Mouse (Mus musculus): ENCODE results near the gene Ehd2. TPM values are rescaled to one million over a fixed set of nuclear protein-coding genes. Genes with fewer than 3 reads are reported as not detected.
"Not testable (repeated sequence)": the region's sequence is repeated elsewhere in the genome, so short reads cannot be mapped to it uniquely, and the experiment has no call there.

Ehd2 gene
- polyA plus RNA-seq, 1 experiment from 2014 or later, result 10.1 TPM

DNA sequence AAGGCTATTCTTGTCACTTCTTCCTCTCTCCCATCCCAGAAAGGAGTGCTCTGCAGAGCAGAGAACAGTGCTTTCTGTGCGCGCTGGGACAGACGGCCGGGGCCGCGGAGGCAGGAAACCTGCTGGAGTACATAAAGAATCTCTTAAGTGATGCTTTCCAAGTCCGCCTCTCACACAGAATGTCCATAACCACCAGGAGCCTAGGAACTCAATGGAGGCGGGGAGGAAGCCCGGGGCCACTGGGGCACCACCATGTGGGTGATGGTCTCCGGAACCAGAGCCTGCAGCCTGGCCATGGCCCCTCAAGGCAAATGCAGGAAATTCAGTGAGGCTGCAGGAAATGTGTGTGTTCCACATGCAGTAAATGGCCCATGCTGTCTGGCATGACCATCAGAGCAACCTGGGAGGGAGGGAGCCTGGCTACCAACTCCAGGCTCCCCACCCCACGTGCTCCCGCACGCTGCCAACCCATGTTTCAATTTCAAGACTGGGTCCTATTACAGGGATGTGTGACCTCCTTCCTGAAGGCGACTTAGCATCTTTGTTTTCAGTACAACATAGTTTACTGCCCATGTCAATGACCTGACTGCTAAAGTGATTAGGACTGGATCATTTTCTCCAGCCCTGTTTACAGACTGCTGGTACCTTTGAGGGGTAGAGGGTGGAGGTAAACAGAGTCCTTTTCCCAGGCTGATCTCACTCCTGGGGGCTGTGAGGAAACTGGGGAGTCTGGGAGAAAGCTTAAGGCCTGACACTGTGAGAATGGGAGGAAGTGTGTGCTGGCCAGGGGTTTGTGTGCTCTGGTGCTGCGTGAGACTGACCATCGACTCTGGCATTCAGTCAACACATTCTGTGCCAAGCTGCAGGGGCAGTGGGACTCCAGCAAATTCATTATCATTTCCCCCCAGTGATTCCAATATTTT lies 33.7 kb downstream of the Ehd2 start:
- no peak for DNase-seq (ENCODE audit: extremely low spot score, low spot score)

DNA sequence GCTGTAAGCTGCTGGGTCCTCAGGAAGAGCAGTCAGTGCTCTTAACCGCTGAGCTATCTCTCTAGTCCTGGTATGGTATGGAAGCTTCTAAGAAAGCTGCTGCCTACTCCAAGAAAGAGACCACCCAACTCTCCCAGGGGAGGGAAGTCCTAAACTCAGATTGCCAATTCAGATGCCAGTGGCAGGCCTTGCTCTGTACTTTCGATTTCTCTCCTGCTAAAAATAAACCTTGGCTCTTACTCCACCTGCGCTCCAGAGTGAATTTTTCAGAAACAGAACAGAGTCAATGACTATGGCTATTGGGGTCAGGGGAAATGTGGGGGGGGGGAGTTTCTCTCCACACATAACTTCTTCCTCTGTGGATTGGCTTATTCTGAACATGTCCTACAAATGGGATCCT lies 35.7 kb downstream of the Ehd2 start:
- Histone ChIP-seq H3K4me1 (0 out of 2 replicates have a peak, but pooled peaks cover 7% of the 10 kb centered on the region), H3K27ac (no peak overlapping the region), H3K27me3 (ENCODE audit: poor library complexity, severe bottlenecking) (no peaks in the 10 kb centered on the region), H3K9me3 (peaks cover 13% of the 10 kb centered on the region), H3K4me3 (no peak overlapping the region), H3K36me3 (replicated peaks) (peaks cover 19% of the 10 kb centered on the region)
- no peak for DNase-seq (ENCODE audit: extremely low spot score, low spot score)
- WGBS, result 92% methylated on average over 3 of the region's 3 CpGs

More for the DNA sequence above, 33.7 kb downstream of the Ehd2 start:
- peaks cover 13% of the 10 kb centered on the region for H3K9me3 ChIP-seq
- 64% methylated on average over 16 of the region's 16 CpGs for WGBS
- no peaks in the 10 kb centered on the region for H3K27me3 ChIP-seq (ENCODE audit: poor library complexity, severe bottlenecking)
- no peak overlapping the region for H3K27ac ChIP-seq
- peaks cover 40% of the 10 kb centered on the region for H3K36me3 ChIP-seq (replicated peaks)
- no peak overlapping the region for H3K4me3 ChIP-seq
- 0 out of 2 replicates have a peak, but pooled peaks cover 7% of the 10 kb centered on the region for H3K4me1 ChIP-seq

DNA sequence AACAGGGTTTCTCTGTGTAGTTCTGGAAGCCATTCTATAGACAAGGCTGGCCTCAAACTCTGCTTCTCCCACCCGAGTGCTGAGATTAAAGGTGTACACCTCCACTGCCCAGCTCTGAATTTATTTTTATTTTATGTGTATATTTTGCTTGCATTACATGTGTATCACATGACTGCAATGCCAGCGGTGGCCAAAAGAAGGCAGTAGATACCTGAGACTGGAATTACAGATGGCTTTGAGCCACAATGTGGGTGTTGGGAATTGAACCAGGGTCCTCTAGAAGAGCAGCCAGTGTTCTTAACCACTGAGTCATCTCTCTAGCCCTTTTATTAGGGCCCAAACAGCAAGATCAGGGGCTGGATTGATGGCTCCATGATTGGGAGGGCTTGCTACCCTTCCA lies 36.8 kb downstream of the Ehd2 start:
- WGBS, result 58% methylated on average over 2 of the region's 2 CpGs
- no peak overlapping the region for H3K27ac ChIP-seq
- no peak for DNase-seq (ENCODE audit: extremely low spot score, low spot score)
- no peaks in the 10 kb centered on the region for H3K27me3 ChIP-seq (ENCODE audit: poor library complexity, severe bottlenecking)
- peaks cover 8% of the 10 kb centered on the region for H3K36me3 ChIP-seq (replicated peaks)
- no peak overlapping the region for H3K4me3 ChIP-seq
- 0 out of 2 replicates have a peak, but pooled peaks cover 7% of the 10 kb centered on the region for H3K4me1 ChIP-seq
- H3K9me3 ChIP-seq, result peaks cover 8% of the 10 kb centered on the region

DNA sequence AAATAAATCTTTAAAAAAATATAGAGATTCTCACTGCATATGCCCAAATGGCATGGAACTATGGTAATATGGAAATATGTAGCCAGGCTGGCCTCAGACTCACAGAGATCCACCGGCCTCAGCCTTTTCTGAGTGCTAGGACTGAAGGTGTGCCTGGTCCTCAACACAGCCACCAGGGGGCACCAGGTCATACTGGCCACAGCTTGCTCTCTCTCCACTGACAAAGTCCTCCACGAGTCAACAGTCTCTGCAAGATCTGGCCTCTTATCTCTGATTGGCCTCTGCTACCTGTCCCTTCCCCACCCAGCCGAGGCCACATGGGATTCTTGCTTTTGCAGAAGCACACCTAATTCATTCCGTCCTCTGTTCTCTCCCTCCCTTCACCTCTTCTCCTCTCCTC lies 37.5 kb downstream of the Ehd2 start:
- WGBS, result 43% methylated on average over 4 of the region's 4 CpGs
- Histone ChIP-seq H3K27me3 (ENCODE audit: poor library complexity, severe bottlenecking) (no peaks in the 10 kb centered on the region), H3K4me1 (0 out of 2 replicates have a peak, but pooled peaks cover 7% of the 10 kb centered on the region), H3K9me3 (peaks cover 1% of the 10 kb centered on the region), H3K36me3 (replicated peaks) (peaks cover 2% of the 10 kb centered on the region), H3K4me3 (no peak overlapping the region), H3K27ac (no peak overlapping the region)
- no peak for DNase-seq (ENCODE audit: extremely low spot score, low spot score)

DNA sequence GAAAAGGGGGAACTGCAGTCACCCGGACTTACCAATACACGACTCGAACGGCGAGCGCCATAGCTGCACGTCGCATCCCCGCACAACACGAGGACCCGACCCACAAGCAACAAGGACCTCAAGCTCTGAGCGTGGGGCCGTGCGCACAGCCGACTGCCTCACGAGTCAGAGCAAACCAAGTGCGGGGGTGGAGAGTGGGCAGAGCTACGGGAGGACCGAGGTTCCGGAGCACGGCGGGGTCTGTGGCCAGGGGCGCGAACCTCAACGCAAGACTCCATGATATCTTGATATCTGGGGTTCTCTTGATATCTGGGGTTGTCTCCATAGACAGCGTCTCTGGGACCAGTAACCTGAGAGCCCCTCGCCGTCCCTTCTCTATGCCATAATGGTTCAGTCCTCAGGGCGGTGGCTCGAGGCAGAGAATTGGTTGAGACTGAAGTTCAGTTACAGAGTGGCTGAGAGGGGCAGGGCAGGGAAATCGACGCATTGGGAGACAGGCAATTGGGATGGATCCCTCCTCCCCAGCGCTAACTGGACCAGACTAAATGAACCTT lies 45.1 kb downstream of the Ehd2 start, which contains the start of gene Selenow:
Gene Selenow, minus strand, starts transcription at position 183 of the 554 bp plus-strand sequence.
- Histone ChIP-seq H3K36me3 (replicated peaks) (peaks cover 35% of the 10 kb centered on the region), H3K9me3 (peaks cover 3% of the 10 kb centered on the region; the same call in 1 of the 2 replicates), H3K27me3 (ENCODE audit: poor library complexity, severe bottlenecking) (peaks cover 11% of the 10 kb centered on the region; the same call in 1 of the 2 replicates), H3K27ac (peak within 1 kb of the TSS; percentile 97), H3K4me1 (peaks cover 29% of the 10 kb centered on the region), H3K4me3 (peak within 1 kb of the TSS; percentile 82)
- DNase-seq (ENCODE audit: extremely low spot score, low spot score), result peak; percentile 92
- WGBS, result under 1% methylated on average over 33 of the region's 33 CpGs

DNA sequence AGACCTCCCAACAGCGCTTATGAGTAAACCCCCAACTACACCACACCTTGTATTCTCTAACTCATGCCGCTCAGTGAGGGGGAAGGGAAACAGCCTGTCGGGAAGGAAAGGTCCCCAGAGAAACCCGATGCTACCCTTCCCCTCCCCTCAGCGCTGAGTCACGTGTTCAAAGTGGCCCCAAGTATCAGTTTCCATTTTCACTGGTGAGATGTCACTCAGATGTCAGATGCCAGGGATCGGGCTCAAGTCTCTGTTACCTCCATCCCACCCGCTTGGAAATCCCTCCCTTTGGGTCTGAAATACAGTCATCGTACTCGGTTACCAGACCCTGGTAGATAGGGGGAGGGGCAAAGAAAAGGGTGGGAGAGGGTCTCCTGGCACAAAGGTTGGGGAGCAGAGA lies 45.6 kb downstream of the Ehd2 start:
- H3K27ac ChIP-seq, result peak overlapping the region; percentile 97
- peak; percentile 67 for DNase-seq (ENCODE audit: extremely low spot score, low spot score)
- H3K4me1 ChIP-seq, result peaks cover 29% of the 10 kb centered on the region
- H3K36me3 ChIP-seq (replicated peaks), result peaks cover 40% of the 10 kb centered on the region
- H3K27me3 ChIP-seq (ENCODE audit: poor library complexity, severe bottlenecking), result peaks cover 11% of the 10 kb centered on the region; the same call in 1 of the 2 replicates
- WGBS, result under 1% methylated on average over 10 of the region's 10 CpGs
- peaks cover 3% of the 10 kb centered on the region; the same call in 1 of the 2 replicates for H3K9me3 ChIP-seq
- H3K4me3 ChIP-seq, result peak overlapping the region; percentile 82

DNA sequence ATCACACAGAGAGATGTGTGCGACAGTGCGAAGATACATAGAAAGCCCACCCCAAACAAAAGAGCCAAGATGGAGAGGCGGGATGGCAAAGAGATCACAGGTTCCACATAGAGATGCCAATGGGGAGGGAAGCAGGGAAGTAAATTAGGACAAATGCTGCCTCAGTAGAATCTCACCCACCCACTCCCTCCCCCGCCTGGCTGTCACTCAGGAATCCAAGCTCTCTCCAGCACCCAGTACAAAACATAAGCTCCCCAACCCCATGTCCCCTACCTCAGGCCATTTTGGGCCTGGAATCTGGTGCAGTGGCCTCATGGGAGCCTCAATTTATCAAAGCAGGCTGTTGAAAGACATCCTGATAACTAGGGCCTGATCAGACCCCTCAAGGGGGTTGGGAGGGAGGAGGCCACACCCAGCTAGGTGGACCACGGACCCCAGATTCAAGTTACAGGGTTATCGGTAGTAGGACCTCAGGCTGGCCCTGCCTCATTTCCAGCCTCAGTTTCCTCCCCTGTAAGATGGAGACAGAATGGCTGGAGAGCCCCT lies 46.6 kb downstream of the Ehd2 start:
- DNase-seq (ENCODE audit: extremely low spot score, low spot score), result no peak
- peaks cover 11% of the 10 kb centered on the region; the same call in 1 of the 2 replicates for H3K27me3 ChIP-seq (ENCODE audit: poor library complexity, severe bottlenecking)
- 87% methylated on average over 6 of the region's 6 CpGs for WGBS
- peak overlapping the region; percentile 82 for H3K4me3 ChIP-seq
- H3K4me1 ChIP-seq, result peaks cover 29% of the 10 kb centered on the region
- peak overlapping the region; percentile 97 for H3K27ac ChIP-seq
- H3K9me3 ChIP-seq, result peaks cover 3% of the 10 kb centered on the region; the same call in 1 of the 2 replicates
- peaks cover 48% of the 10 kb centered on the region for H3K36me3 ChIP-seq (replicated peaks)

DNA sequence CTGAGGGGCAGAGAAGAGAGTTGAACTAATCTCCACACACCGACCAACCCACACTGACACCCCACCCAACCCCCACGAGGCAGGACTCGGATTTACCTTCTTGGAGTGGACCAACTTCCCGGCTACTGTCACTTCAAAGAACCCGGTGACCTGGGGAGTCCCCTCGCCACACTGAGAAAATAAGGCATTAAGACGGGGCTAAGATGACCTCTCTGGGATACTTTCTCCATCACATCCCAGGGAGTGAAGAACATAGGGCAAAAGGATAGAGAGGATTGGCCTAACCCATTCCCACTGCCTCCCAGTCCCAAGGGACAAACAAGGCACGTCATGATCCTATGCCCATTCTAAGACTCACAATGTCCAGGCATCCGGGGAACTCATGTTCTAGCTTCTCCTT lies 47.4 kb downstream of the Ehd2 start:
- Histone ChIP-seq H3K36me3 (replicated peaks) (peaks cover 48% of the 10 kb centered on the region), H3K27ac (no peak overlapping the region), H3K9me3 (peaks cover 3% of the 10 kb centered on the region; the same call in 1 of the 2 replicates), H3K4me3 (peak overlapping the region; percentile 82), H3K4me1 (peaks cover 29% of the 10 kb centered on the region), H3K27me3 (ENCODE audit: poor library complexity, severe bottlenecking) (peaks cover 11% of the 10 kb centered on the region; the same call in 1 of the 2 replicates)
- no peak for DNase-seq (ENCODE audit: extremely low spot score, low spot score)
- 93% methylated on average over 9 of the region's 9 CpGs for WGBS

DNA sequence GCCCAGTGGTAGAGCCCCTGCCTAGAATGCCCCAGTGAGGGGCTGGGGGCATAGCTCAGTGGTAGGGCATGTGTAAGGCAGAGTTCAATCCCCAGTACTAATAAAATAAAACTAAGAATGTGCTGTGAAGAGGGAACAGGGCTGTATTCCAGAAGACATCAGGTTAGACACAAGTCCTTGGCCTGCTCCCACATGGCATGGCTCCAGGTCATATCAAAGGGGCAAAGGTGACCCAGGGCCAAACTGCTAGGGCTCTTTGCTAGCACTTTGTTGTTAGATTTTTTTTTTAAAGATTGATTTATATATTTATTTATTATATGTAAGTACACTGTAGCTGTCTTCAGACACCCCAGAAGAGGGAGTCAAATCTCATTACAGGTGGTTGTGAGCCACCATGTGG lies 49.0 kb downstream of the Ehd2 start:
- no peak overlapping the region for H3K27ac ChIP-seq
- peaks cover 5% of the 10 kb centered on the region; the same call in 1 of the 2 replicates for H3K27me3 ChIP-seq (ENCODE audit: poor library complexity, severe bottlenecking)
- peaks cover 29% of the 10 kb centered on the region for H3K4me1 ChIP-seq
- H3K36me3 ChIP-seq (replicated peaks), result peaks cover 48% of the 10 kb centered on the region
- no peak for DNase-seq (ENCODE audit: extremely low spot score, low spot score)
- no peak overlapping the region for H3K4me3 ChIP-seq
- peaks cover 3% of the 10 kb centered on the region; the same call in 1 of the 2 replicates for H3K9me3 ChIP-seq

DNA sequence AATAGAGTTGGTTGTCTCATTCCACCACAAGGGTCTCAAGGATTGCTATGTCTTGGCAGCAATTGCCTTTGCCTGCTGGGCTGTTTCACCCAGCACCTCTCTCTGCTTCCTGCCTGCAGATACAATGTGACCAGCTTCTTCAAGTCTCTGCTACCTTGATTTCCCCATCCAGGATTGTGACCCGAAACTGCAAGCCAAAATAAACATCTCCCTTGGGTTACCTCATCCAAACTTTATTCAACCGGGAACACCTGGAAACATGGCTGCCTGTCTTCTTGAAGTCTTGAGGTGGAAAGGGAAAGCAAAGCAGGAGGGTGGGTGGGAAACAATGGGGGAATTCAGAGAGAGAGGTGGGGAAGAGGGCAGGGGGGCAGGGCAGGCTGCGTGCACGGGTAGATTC lies 50.4 kb downstream of the Ehd2 start:
- Histone ChIP-seq H3K4me1 (peaks cover 27% of the 10 kb centered on the region), H3K4me3 (no peak overlapping the region), H3K9me3 (peaks cover 3% of the 10 kb centered on the region; the same call in 1 of the 2 replicates), H3K27ac (no peak overlapping the region), H3K36me3 (replicated peaks) (peaks cover 48% of the 10 kb centered on the region), H3K27me3 (ENCODE audit: poor library complexity, severe bottlenecking) (no peaks in the 10 kb centered on the region)
- DNase-seq (ENCODE audit: extremely low spot score, low spot score), result no peak
- WGBS, result 78% methylated on average over 4 of the region's 4 CpGs

DNA sequence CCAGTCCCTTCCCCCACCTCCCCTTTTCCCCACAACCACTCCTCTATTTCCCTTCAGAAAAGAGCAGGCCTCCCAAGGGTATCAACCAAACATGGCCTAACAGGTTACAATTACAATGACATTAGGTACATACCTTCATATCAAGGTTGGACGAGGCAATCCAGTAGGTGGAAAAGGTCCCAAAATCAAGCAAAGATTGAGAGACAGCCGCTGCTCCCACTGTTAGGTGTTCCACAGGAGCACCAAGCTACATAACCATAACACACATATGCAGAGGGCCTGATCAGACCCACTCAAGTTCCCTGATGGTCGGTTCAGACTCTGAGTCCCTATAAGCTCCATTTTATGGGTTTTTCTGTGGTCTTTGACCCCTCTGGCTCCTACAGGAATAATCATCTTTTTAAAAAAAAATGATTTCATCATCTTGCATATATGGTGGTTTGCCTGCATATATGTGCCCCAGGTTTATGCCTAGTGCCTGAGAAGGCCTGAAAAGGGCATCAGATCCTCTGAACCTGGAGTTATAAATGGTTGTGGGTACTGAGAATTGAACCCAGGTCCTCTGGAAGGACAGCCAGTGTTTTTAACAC lies 51.1 kb downstream of the Ehd2 start:
- WGBS, result 90% methylated on average over 3 of the region's 3 CpGs
- H3K4me3 ChIP-seq, result no peak overlapping the region
- peaks cover 3% of the 10 kb centered on the region; the same call in 1 of the 2 replicates for H3K9me3 ChIP-seq
- H3K36me3 ChIP-seq (replicated peaks), result peaks cover 48% of the 10 kb centered on the region
- peaks cover 24% of the 10 kb centered on the region for H3K4me1 ChIP-seq
- DNase-seq (ENCODE audit: extremely low spot score, low spot score), result no peak
- H3K27me3 ChIP-seq (ENCODE audit: poor library complexity, severe bottlenecking), result no peaks in the 10 kb centered on the region
- no peak overlapping the region for H3K27ac ChIP-seq

DNA sequence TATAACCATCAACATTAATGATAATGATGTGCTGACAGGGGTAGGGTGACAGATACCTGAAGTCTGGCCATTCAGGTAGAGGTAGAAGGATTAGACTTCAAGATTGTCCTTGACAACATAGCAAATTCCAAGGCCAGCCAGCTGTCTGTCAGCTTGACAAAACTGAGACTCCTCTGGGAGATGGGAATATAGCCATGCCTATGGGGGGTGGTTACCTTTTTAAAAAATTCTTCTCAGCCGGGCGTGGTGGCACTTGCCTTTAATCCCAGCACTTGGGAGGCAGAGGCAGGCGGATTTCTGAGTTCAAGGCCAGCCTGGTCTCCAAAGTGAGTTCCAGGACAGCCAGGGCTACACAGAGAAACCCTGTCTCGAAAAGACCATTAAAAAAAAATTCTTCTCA lies 51.7 kb downstream of the Ehd2 start:
- H3K27ac ChIP-seq; H3K4me3 ChIP-seq; DNase-seq (ENCODE audit: extremely low spot score, low spot score); H3K27me3 ChIP-seq (ENCODE audit: poor library complexity, severe bottlenecking); H3K9me3 ChIP-seq: not testable (repeated sequence)
- Histone ChIP-seq H3K36me3 (replicated peaks) (peaks cover 48% of the 10 kb centered on the region), H3K4me1 (peaks cover 18% of the 10 kb centered on the region)
- 82% methylated on average over 4 of the region's 4 CpGs for WGBS
